Mouse (Mus musculus): Measurements from ENCODE around the gene Pes1. TPM values are rescaled to one million over a fixed set of nuclear protein-coding genes. Genes with fewer than 3 reads are reported as not detected.
A peak's percentile ranks its signal among the peaks of the same experiment; 100 is the strongest.
"Not testable (repeated sequence)": the region's sequence is repeated elsewhere in the genome, so short reads cannot be mapped to it uniquely, and the experiment has no call there.

The Pes1 gene
- total and polyA plus RNA-seq, 2 experiments from 2014 or later: 37.7 to 49.0 TPM

GRCm38 (mm10) chr11:3933756-3934285 is 30.0 kb upstream of the Pes1 start:
- H3K27ac ChIP-seq (ENCODE audit: low read depth, low read length): no peak overlapping the region
- H3K27me3 ChIP-seq (ENCODE audit: insufficient read depth, low read length): no peaks in the 10 kb centered on the region
- DNase-seq (ENCODE audit: low spot score) (no peak), ATAC-seq (ENCODE audit: low FRiP score) (no peak)
- no peak for TF ChIP-seq CTCF (IDR thresholded peaks at IDR 0.05)
- no peaks in the 10 kb centered on the region for H3K36me3 ChIP-seq (ENCODE audit: insufficient read depth, low read length)
- H3K9me3 ChIP-seq (ENCODE audit: low read length): no peaks in the 10 kb centered on the region
- no peaks in the 10 kb centered on the region for H3K4me1 ChIP-seq (ENCODE audit: insufficient read depth, low read length)
- no peak overlapping the region for H3K4me3 ChIP-seq (ENCODE audit: low read depth, low read length)
- no peak overlapping the region for H3K4me2 ChIP-seq (ENCODE audit: low read depth, low read length, poor library complexity, severe bottlenecking)
- WGBS: 85% methylated on average over 9 of the region's 9 CpGs
- no peak overlapping the region for H3K9ac ChIP-seq (replicated peaks; ENCODE audit: low read length, poor library complexity, severe bottlenecking)

- no peak for ATAC-seq (ENCODE audit: low FRiP score)
- no peaks in the 10 kb centered on the region for H3K27me3 ChIP-seq (ENCODE audit: insufficient read depth, low read length)
These were observed 28.6 kb upstream of the Pes1 start for GRCm38 (mm10) chr11:3935135-3935534.

GRCm38 (mm10) chr11:3936318-3936717 is 27.5 kb upstream of the Pes1 start:
- Histone ChIP-seq H3K9ac (replicated peaks; ENCODE audit: low read length, poor library complexity, severe bottlenecking) (no peak overlapping the region), H3K27me3 (ENCODE audit: insufficient read depth, low read length) (no peaks in the 10 kb centered on the region), H3K4me3 (ENCODE audit: low read depth, low read length) (no peak overlapping the region), H3K27ac (ENCODE audit: low read depth, low read length) (no peak overlapping the region), H3K4me1 (ENCODE audit: insufficient read depth, low read length) (no peaks in the 10 kb centered on the region), H3K9me3 (ENCODE audit: low read length) (no peaks in the 10 kb centered on the region), H3K4me2 (ENCODE audit: low read depth, low read length, poor library complexity, severe bottlenecking) (no peak overlapping the region), H3K36me3 (ENCODE audit: insufficient read depth, low read length) (no peaks in the 10 kb centered on the region)
- no peak for TF ChIP-seq CTCF (IDR thresholded peaks at IDR 0.05)
- ATAC-seq (ENCODE audit: low FRiP score) (no peak), DNase-seq (ENCODE audit: low spot score) (peak; percentile 8)
- WGBS: 89% methylated on average over 3 of the region's 3 CpGs

More at GRCm38 (mm10) chr11:3935135-3935534, 28.6 kb upstream of the Pes1 start:
- 77% methylated on average over 4 of the region's 4 CpGs for WGBS
- H3K9ac ChIP-seq (replicated peaks; ENCODE audit: low read length, poor library complexity, severe bottlenecking): no peak overlapping the region
- H3K36me3 ChIP-seq (ENCODE audit: insufficient read depth, low read length): no peaks in the 10 kb centered on the region
- no peaks in the 10 kb centered on the region for H3K4me1 ChIP-seq (ENCODE audit: insufficient read depth, low read length)
- no peak for TF ChIP-seq CTCF (IDR thresholded peaks at IDR 0.05)
- H3K27ac ChIP-seq (ENCODE audit: low read depth, low read length): no peak overlapping the region
- H3K9me3 ChIP-seq (ENCODE audit: low read length): no peaks in the 10 kb centered on the region
- no peak overlapping the region for H3K4me3 ChIP-seq (ENCODE audit: low read depth, low read length)
- no peak overlapping the region for H3K4me2 ChIP-seq (ENCODE audit: low read depth, low read length, poor library complexity, severe bottlenecking)
- DNase-seq (ENCODE audit: low spot score): no peak

- Histone ChIP-seq H3K4me2 (ENCODE audit: low read depth, low read length, poor library complexity, severe bottlenecking) (no peak overlapping the region), H3K9ac (replicated peaks; ENCODE audit: low read length, poor library complexity, severe bottlenecking) (no peak overlapping the region), H3K27ac (ENCODE audit: low read depth, low read length) (no peak overlapping the region), H3K4me3 (ENCODE audit: low read depth, low read length) (no peak overlapping the region), H3K36me3 (ENCODE audit: insufficient read depth, low read length) (no peaks in the 10 kb centered on the region), H3K9me3 (ENCODE audit: low read length) (no peaks in the 10 kb centered on the region), H3K27me3 (ENCODE audit: insufficient read depth, low read length) (no peaks in the 10 kb centered on the region), H3K4me1 (ENCODE audit: insufficient read depth, low read length) (no peaks in the 10 kb centered on the region)
- no peak for TF ChIP-seq CTCF (IDR thresholded peaks at IDR 0.05)
- WGBS: 80% methylated on average over 13 of the region's 13 CpGs
- no peak for DNase-seq (ENCODE audit: low spot score)
- ATAC-seq (ENCODE audit: low FRiP score): no peak
These were observed 26.4 kb upstream of the Pes1 start for GRCm38 (mm10) chr11:3937321-3937874.

GRCm38 (mm10) chr11:3941371-3941770 is 22.4 kb upstream of the Pes1 start:
- WGBS: 78% methylated on average over 7 of the region's 7 CpGs

GRCm38 (mm10) chr11:3946386-3946785 is 17.4 kb upstream of the Pes1 start:
- no peaks in the 10 kb centered on the region for H3K36me3 ChIP-seq (ENCODE audit: insufficient read depth, low read length)
- no peaks in the 10 kb centered on the region for H3K4me1 ChIP-seq (ENCODE audit: insufficient read depth, low read length)
- ATAC-seq (ENCODE audit: low FRiP score) (no peak), DNase-seq (ENCODE audit: low spot score) (no peak)
- 9% methylated on average over 1 of the region's 1 CpGs for WGBS
- no peak overlapping the region for H3K4me3 ChIP-seq (ENCODE audit: low read depth, low read length)
- H3K9me3 ChIP-seq (ENCODE audit: low read length): no peaks in the 10 kb centered on the region
- no peak overlapping the region for H3K4me2 ChIP-seq (ENCODE audit: low read depth, low read length, poor library complexity, severe bottlenecking)
- H3K27me3 ChIP-seq (ENCODE audit: insufficient read depth, low read length): no peaks in the 10 kb centered on the region
- TF ChIP-seq CTCF (IDR thresholded peaks at IDR 0.05): no peak
- no peak overlapping the region for H3K27ac ChIP-seq (ENCODE audit: low read depth, low read length)
- no peak overlapping the region for H3K9ac ChIP-seq (replicated peaks; ENCODE audit: low read length, poor library complexity, severe bottlenecking)

More at GRCm38 (mm10) chr11:3941371-3941770, 22.4 kb upstream of the Pes1 start:
- DNase-seq (ENCODE audit: low spot score) (no peak), ATAC-seq (ENCODE audit: low FRiP score) (no peak)
- Histone ChIP-seq H3K9me3 (ENCODE audit: low read length) (no peaks in the 10 kb centered on the region), H3K4me2 (ENCODE audit: low read depth, low read length, poor library complexity, severe bottlenecking) (no peak overlapping the region), H3K4me3 (ENCODE audit: low read depth, low read length) (no peak overlapping the region), H3K4me1 (ENCODE audit: insufficient read depth, low read length) (no peaks in the 10 kb centered on the region), H3K27me3 (ENCODE audit: insufficient read depth, low read length) (no peaks in the 10 kb centered on the region), H3K36me3 (ENCODE audit: insufficient read depth, low read length) (no peaks in the 10 kb centered on the region), H3K9ac (replicated peaks; ENCODE audit: low read length, poor library complexity, severe bottlenecking) (no peak overlapping the region), H3K27ac (ENCODE audit: low read depth, low read length) (no peak overlapping the region)
- TF ChIP-seq CTCF (IDR thresholded peaks at IDR 0.05): no peak

- not testable (repeated sequence) for H3K4me2 ChIP-seq (ENCODE audit: low read depth, low read length, poor library complexity, severe bottlenecking); H3K4me3 ChIP-seq (ENCODE audit: low read depth, low read length); H3K27me3 ChIP-seq (ENCODE audit: insufficient read depth, low read length); H3K36me3 ChIP-seq (ENCODE audit: insufficient read depth, low read length); H3K9ac ChIP-seq (replicated peaks; ENCODE audit: low read length, poor library complexity, severe bottlenecking); DNase-seq (ENCODE audit: low spot score); H3K27ac ChIP-seq (ENCODE audit: low read depth, low read length); ATAC-seq (ENCODE audit: low FRiP score); H3K4me1 ChIP-seq (ENCODE audit: insufficient read depth, low read length); H3K9me3 ChIP-seq (ENCODE audit: low read length)
- 78% methylated on average over 5 of the region's 5 CpGs for WGBS
These were observed 8.9 kb upstream of the Pes1 start for GRCm38 (mm10) chr11:3954876-3955275.

- not testable (repeated sequence) for H3K27ac ChIP-seq (ENCODE audit: low read depth, low read length); H3K9ac ChIP-seq (replicated peaks; ENCODE audit: low read length, poor library complexity, severe bottlenecking); DNase-seq (ENCODE audit: low spot score); H3K4me2 ChIP-seq (ENCODE audit: low read depth, low read length, poor library complexity, severe bottlenecking); H3K4me1 ChIP-seq (ENCODE audit: insufficient read depth, low read length); H3K27me3 ChIP-seq (ENCODE audit: insufficient read depth, low read length); ATAC-seq (ENCODE audit: low FRiP score); H3K36me3 ChIP-seq (ENCODE audit: insufficient read depth, low read length); H3K4me3 ChIP-seq (ENCODE audit: low read depth, low read length); H3K9me3 ChIP-seq (ENCODE audit: low read length)
- 72% methylated on average over 4 of the region's 4 CpGs for WGBS
These were observed 8.4 kb upstream of the Pes1 start for GRCm38 (mm10) chr11:3955371-3955770.
